Mouse (Mus musculus) heart, embryonic 11.5 days (tissue): Measurements from ENCODE around the gene Pcgf2. TPM values are rescaled to one million over a fixed set of nuclear protein-coding genes. Genes with fewer than 3 reads are reported as not detected.
"Not testable (repeated sequence)": the region's sequence is repeated elsewhere in the genome, so short reads cannot be mapped to it uniquely, and the experiment has no call there.

ENCODE experiments used
- ATAC-seq: fragments of 200-750 bp; cut with Nextera tagmentation; replicated peaks from 2 replicates; pipeline ENCODE4 v1.8.0; 2017; ENCODE audit warnings: moderate library complexity; ENCODE audit not compliant: insufficient number of reproducible peaks, low FRiP score, low TSS enrichment
- H3K27ac ChIP-seq: fragments of 300-500 bp; sonication (generic); 2 replicates; pipeline ENCODE4 v1.5.1; 2014; ENCODE audit warnings: mild to moderate bottlenecking, low read depth, low read length
- H3K27me3 ChIP-seq: fragments of 300-500 bp; sonication (generic); 2 replicates; pipeline ENCODE4 v1.6.1; 2014; ENCODE audit warnings: mild to moderate bottlenecking, low read length, mixed read lengths; ENCODE audit not compliant: control insufficient read depth, insufficient read depth
- H3K36me3 ChIP-seq: fragments of 300-500 bp; sonication (generic); 2 replicates; pipeline ENCODE4 v1.6.1; 2014; ENCODE audit warnings: mild to moderate bottlenecking, low read length, moderate library complexity, mixed read lengths; ENCODE audit not compliant: control insufficient read depth, insufficient read depth
- H3K4me1 ChIP-seq: fragments of 300-500 bp; sonication (generic); 2 replicates; pipeline ENCODE4 v1.6.1; 2014; ENCODE audit warnings: low read length; ENCODE audit not compliant: control insufficient read depth, insufficient read depth
- H3K4me2 ChIP-seq: fragments of 300-500 bp; sonication (generic); 2 replicates; pipeline ENCODE4 v1.6.1; 2014; ENCODE audit warnings: mild to moderate bottlenecking, moderate library complexity
- H3K4me3 ChIP-seq: fragments of 300-500 bp; sonication (generic); 2 replicates; pipeline ENCODE4 v1.5.1; 2014; ENCODE audit warnings: low read depth, low read length
- H3K9ac ChIP-seq: fragments of 300-500 bp; sonication (generic); 2 replicates; pipeline ENCODE4 v1.6.1; 2014; ENCODE audit warnings: mild to moderate bottlenecking, low read depth, low read length, moderate library complexity
- H3K9me3 ChIP-seq: fragments of 300-500 bp; sonication (generic); replicated peaks from 2 replicates; pipeline ENCODE4 v1.6.1; 2016; ENCODE audit warnings: low read length; ENCODE audit not compliant: control insufficient read depth
- WGBS: fragments of 180-500 bp; shearing (Covaris S2); extraction: QIAGEN DNeasy Blood & Tissue Kit; methylation state at CpG from one replicate; pipeline ENCODE4 v1.1.7; 2014; ENCODE audit not compliant: insufficient replicate concordance; 5-methylcytosine and 5-hydroxymethylcytosine counted together
- polyA plus RNA-seq: library from polyadenylated mRNA; unstranded; fragments of >200 nt; fragmentation: Nextera tagmentation; extraction: Ambion mirVana; gene quantifications from 2 replicates; pipeline ENCODE4 v1.2.1, GENCODE M21; 2014

Pcgf2 gene
- polyA plus RNA-seq, 1 experiment from 2014 or later: 16.4 TPM

- no peak overlapping the region for H3K9ac ChIP-seq
- no peaks in the 10 kb centered on the region for H3K9me3 ChIP-seq
- H3K36me3 ChIP-seq: peaks cover 25% of the 10 kb centered on the region
- ATAC-seq: no peak
- H3K27ac ChIP-seq: no peak overlapping the region
- WGBS: 95% methylated on average over 3 of the region's 3 CpGs
- no peak overlapping the region for H3K4me3 ChIP-seq
- no peak overlapping the region for H3K4me2 ChIP-seq
- no peaks in the 10 kb centered on the region; the same call in 1 of the 2 replicates for H3K4me1 ChIP-seq
- no peaks in the 10 kb centered on the region for H3K27me3 ChIP-seq
Measured at GRCm38 (mm10) chr11:97714356-97714755, 14.1 kb upstream of the Pcgf2 start.

GRCm38 (mm10) chr11:97713896-97714295 is 13.6 kb upstream of the Pcgf2 start:
- no peak overlapping the region for H3K4me2 ChIP-seq
- H3K9ac ChIP-seq: no peak overlapping the region
- no peaks in the 10 kb centered on the region for H3K9me3 ChIP-seq
- H3K36me3 ChIP-seq: peaks cover 27% of the 10 kb centered on the region
- no peaks in the 10 kb centered on the region; the same call in 1 of the 2 replicates for H3K4me1 ChIP-seq
- H3K27me3 ChIP-seq: no peaks in the 10 kb centered on the region
- H3K4me3 ChIP-seq: no peak overlapping the region
- H3K27ac ChIP-seq: no peak overlapping the region
- 80% methylated on average over 8 of the region's 8 CpGs for WGBS
- no peak for ATAC-seq

GRCm38 (mm10) chr11:97712286-97712685 is 12.0 kb upstream of the Pcgf2 start:
- Histone ChIP-seq H3K4me3 (no peak overlapping the region), H3K27ac (no peak overlapping the region), H3K4me2 (no peak overlapping the region), H3K4me1 (no peaks in the 10 kb centered on the region; the same call in 1 of the 2 replicates), H3K36me3 (peaks cover 28% of the 10 kb centered on the region), H3K9ac (no peak overlapping the region), H3K9me3 (no peaks in the 10 kb centered on the region), H3K27me3 (no peaks in the 10 kb centered on the region)
- 93% methylated on average over 15 of the region's 15 CpGs for WGBS
- ATAC-seq: no peak

GRCm38 (mm10) chr11:97711200-97711900 is 11.1 kb upstream of the Pcgf2 start:
- no peak for ATAC-seq
- Histone ChIP-seq H3K36me3 (peaks cover 36% of the 10 kb centered on the region), H3K4me1 (no peaks in the 10 kb centered on the region; the same call in 1 of the 2 replicates), H3K4me2 (no peak overlapping the region), H3K4me3 (no peak overlapping the region), H3K27me3 (no peaks in the 10 kb centered on the region), H3K9ac (no peak overlapping the region), H3K27ac (no peak overlapping the region), H3K9me3 (no peaks in the 10 kb centered on the region)
- 81% methylated on average over 13 of the region's 13 CpGs for WGBS

- H3K9me3 ChIP-seq, H3K4me3 ChIP-seq, H3K4me2 ChIP-seq, H3K27ac ChIP-seq, ATAC-seq, H3K9ac ChIP-seq, H3K4me1 ChIP-seq, H3K27me3 ChIP-seq: not testable (repeated sequence)
- peaks cover 32% of the 10 kb centered on the region for H3K36me3 ChIP-seq
- WGBS: 73% methylated on average over 2 of the region's 2 CpGs
Measured at GRCm38 (mm10) chr11:97710067-97710466, 9.8 kb upstream of the Pcgf2 start.

GRCm38 (mm10) chr11:97703039-97703826 is 2.9 kb upstream of the Pcgf2 start, which contains the start of gene Psmb3:
Psmb3 (plus strand) TSS chr11:97703399.
- no peaks in the 10 kb centered on the region for H3K9me3 ChIP-seq
- H3K4me2 ChIP-seq: peak within 1 kb of the TSS; percentile 98
- peaks cover 20% of the 10 kb centered on the region for H3K4me1 ChIP-seq
- peak within 1 kb of the TSS; percentile 74 for H3K27ac ChIP-seq
- no peaks in the 10 kb centered on the region for H3K27me3 ChIP-seq
- H3K9ac ChIP-seq: peak within 1 kb of the TSS; percentile 91
- peak within 1 kb of the TSS; percentile 94 for H3K4me3 ChIP-seq
- peaks cover 15% of the 10 kb centered on the region for H3K36me3 ChIP-seq
- ATAC-seq: peak; percentile 85
- under 1% methylated on average over 35 of the region's 35 CpGs for WGBS

GRCm38 (mm10) chr11:97702393-97702745 is 2.1 kb upstream of the Pcgf2 start:
- Histone ChIP-seq H3K27ac (peak overlapping the region; percentile 74), H3K9ac (peak overlapping the region; percentile 78), H3K4me3 (peak overlapping the region; percentile 94), H3K27me3 (no peaks in the 10 kb centered on the region), H3K4me1 (peaks cover 29% of the 10 kb centered on the region), H3K9me3 (no peaks in the 10 kb centered on the region), H3K36me3 (peaks cover 13% of the 10 kb centered on the region), H3K4me2 (peak overlapping the region; percentile 98)
- no peak for ATAC-seq
- WGBS: under 1% methylated on average over 24 of the region's 24 CpGs

- Histone ChIP-seq H3K4me3 (peak overlapping the region; percentile 94), H3K27ac (no peak overlapping the region), H3K4me1 (peaks cover 34% of the 10 kb centered on the region), H3K4me2 (peak overlapping the region; percentile 98), H3K27me3 (no peaks in the 10 kb centered on the region), H3K36me3 (peaks cover 7% of the 10 kb centered on the region), H3K9ac (no peak overlapping the region), H3K9me3 (no peaks in the 10 kb centered on the region)
- ATAC-seq: no peak
- WGBS: 50% methylated on average over 15 of the region's 15 CpGs
Measured at GRCm38 (mm10) chr11:97701581-97702392, 1.5 kb upstream of the Pcgf2 start.
